In genomic region chr3:102337881-102338280, GRCm38 (mm10) we compare ENCODE assay signal across 20 mouse cellular contexts.
DNase-seq lines count a peak whose midpoint lies in the region; ATAC-seq lines count a peak whose summit lies in the region.
"Had no signal": no experiment of that assay in that cellular context is flagged by ENCODE, and none has a peak within 500 bp of the region (broad histone marks: within the 10 kb centered on the region; RNA-seq: fewer than 3 reads in every experiment).

No protein-coding gene starts in this region.

- intact Hi-C loops in left cerebral cortex, postnatal 10 days (cut with DNase I): loop anchor here (10.0 kb wide), 2 partner anchors 127 to 357 kb away; partner anchors contain the start of gene Ngf

- DNase-seq in adrenal gland, postnatal 25 days: peak; percentile 6
- no peak for DNase-seq in adrenal gland, postnatal 14 days
- DNase-seq in urinary bladder, adult 18-20 months (ENCODE audit: low spot score in 2 of 2): peak; percentile 17 to 21
- DNase-seq in urinary bladder, postnatal 10 days (ENCODE audit: low spot score): no peak
- no peak for DNase-seq in left cerebral cortex, postnatal 10 days (ENCODE audit: extremely low spot score in 1 of 2, low spot score in 2 of 2)
- DNase-seq: gastrocnemius, postnatal 36 days; heart, postnatal 36 days; kidney, adult 2 months; liver, embryonic 13.5 days; right cerebral cortex, postnatal 14 days; thymus, postnatal 25 days had no signal

- H3K27me3 ChIP-seq in limb, embryonic 12.5 days: 0 out of 2 replicates have a peak, but pooled peaks cover 6% of the 10 kb centered on the region
- peaks cover 29% of the 10 kb centered on the region for H3K27me3 ChIP-seq in midbrain, embryonic 16.5 days (ENCODE audit: control insufficient read depth, insufficient read depth, low read depth, low read length)
- H3K27me3 ChIP-seq in forebrain, embryonic 13.5 days: no peaks in the 10 kb centered on the region
- H3K27me3 ChIP-seq: liver, embryonic 13.5 days; lung, embryonic 15.5 days; megakaryocyte, embryonic 14.5 days had no signal

- H3K4me2 ChIP-seq in limb, embryonic 12.5 days: no peak overlapping the region
- no peak overlapping the region for H3K4me2 ChIP-seq in midbrain, embryonic 16.5 days (ENCODE audit: low read length)
- no peak overlapping the region for H3K4me2 ChIP-seq in forebrain, embryonic 13.5 days
- H3K4me2 ChIP-seq: heart, embryonic 12.5 days; liver, embryonic 13.5 days; lung, embryonic 15.5 days; midbrain, embryonic 15.5 days had no signal

- no peaks in the 10 kb centered on the region for H3K9me3 ChIP-seq in limb, embryonic 12.5 days
- no peaks in the 10 kb centered on the region for H3K9me3 ChIP-seq in midbrain, embryonic 16.5 days (replicated peaks; ENCODE audit: control insufficient read depth, low read length, poor library complexity, severe bottlenecking)
- H3K9me3 ChIP-seq in forebrain, embryonic 13.5 days (replicated peaks): no peaks in the 10 kb centered on the region
- H3K9me3 ChIP-seq: heart, embryonic 12.5 days; liver, embryonic 13.5 days; lung, embryonic 15.5 days; midbrain, embryonic 15.5 days had no signal

- no peak overlapping the region for H3K9ac ChIP-seq in limb, embryonic 12.5 days (replicated peaks)
- H3K9ac ChIP-seq in midbrain, embryonic 16.5 days (ENCODE audit: low read depth, low read length): no peak overlapping the region
- no peak overlapping the region for H3K9ac ChIP-seq in forebrain, embryonic 13.5 days
- H3K9ac ChIP-seq: heart, embryonic 12.5 days; liver, embryonic 13.5 days; lung, embryonic 15.5 days; midbrain, embryonic 15.5 days had no signal

- H3K4me1 ChIP-seq in limb, embryonic 12.5 days (replicated peaks): peaks cover 23% of the 10 kb centered on the region
- H3K4me1 ChIP-seq in midbrain, embryonic 16.5 days (ENCODE audit: control insufficient read depth, insufficient read depth, low read length): no peaks in the 10 kb centered on the region
- no peaks in the 10 kb centered on the region for H3K4me1 ChIP-seq in forebrain, embryonic 13.5 days
- H3K4me1 ChIP-seq: heart, embryonic 12.5 days; liver, embryonic 13.5 days; megakaryocyte, embryonic 14.5 days; midbrain, embryonic 15.5 days had no signal

- WGBS in limb, embryonic 12.5 days: 36% methylated on average over 8 of the region's 8 CpGs
- WGBS in midbrain, embryonic 16.5 days: 77% methylated on average over 8 of the region's 8 CpGs
- WGBS in forebrain, embryonic 13.5 days: 83% methylated on average over 8 of the region's 8 CpGs

- no peak overlapping the region for H3K27ac ChIP-seq in limb, embryonic 12.5 days
- no peak overlapping the region for H3K27ac ChIP-seq in midbrain, embryonic 16.5 days (ENCODE audit: low read length)
- H3K27ac ChIP-seq in forebrain, embryonic 13.5 days: no peak overlapping the region
- H3K27ac ChIP-seq: hindbrain, postnatal 0 days; liver, embryonic 13.5 days; lung, embryonic 15.5 days; midbrain, embryonic 15.5 days had no signal

- H3K36me3 ChIP-seq in limb, embryonic 12.5 days: no peaks in the 10 kb centered on the region
- H3K36me3 ChIP-seq in midbrain, embryonic 16.5 days (ENCODE audit: control insufficient read depth, insufficient read depth, low read length): no peaks in the 10 kb centered on the region
- no peaks in the 10 kb centered on the region for H3K36me3 ChIP-seq in forebrain, embryonic 13.5 days (ENCODE audit: poor library complexity, severe bottlenecking)
- H3K36me3 ChIP-seq: heart, embryonic 12.5 days; liver, embryonic 13.5 days; lung, embryonic 15.5 days; midbrain, embryonic 15.5 days had no signal

- H3K4me3 ChIP-seq in limb, embryonic 12.5 days (replicated peaks): no peak overlapping the region
- no peak overlapping the region for H3K4me3 ChIP-seq in midbrain, embryonic 16.5 days (ENCODE audit: low read depth, low read length)
- H3K4me3 ChIP-seq in forebrain, embryonic 13.5 days: no peak overlapping the region
- H3K4me3 ChIP-seq: heart, embryonic 12.5 days; liver, embryonic 13.5 days; lung, embryonic 15.5 days; megakaryocyte, embryonic 14.5 days; midbrain, embryonic 15.5 days had no signal

- ATAC-seq in limb, embryonic 12.5 days (ENCODE audit: insufficient number of reproducible peaks, insufficient read depth, low FRiP score, low TSS enrichment, low read depth): peak; percentile 56; the same call in 1 of the 2 replicates
- ATAC-seq in midbrain, embryonic 16.5 days: no peak
- no peak for ATAC-seq in forebrain, embryonic 13.5 days
- ATAC-seq: activated CD4-positive, CD25-positive, alpha-beta regulatory T cell, adult 4 months; hindbrain, postnatal 0 days; midbrain, embryonic 15.5 days had no signal

Comparison
In these comparisons a context has a peak if more than half of its experiments do, and no peak if none do; other contexts are left out.
1. DNase-seq: peak in adrenal gland, postnatal 25 days (single experiment) and urinary bladder, adult 18-20 months (2 of 2); none in adrenal gland, postnatal 14 days (single experiment), urinary bladder, postnatal 10 days (single experiment) and left cerebral cortex, postnatal 10 days (0 of 2).